Mouse (Mus musculus): ENCODE measurements around the gene Il13. TPM values are rescaled to one million over a fixed set of nuclear protein-coding genes. Genes with fewer than 3 reads are reported as not detected.

Gene Il13
- polyA plus RNA-seq, 1 experiment from 2014 or later, result not detected

DNA sequence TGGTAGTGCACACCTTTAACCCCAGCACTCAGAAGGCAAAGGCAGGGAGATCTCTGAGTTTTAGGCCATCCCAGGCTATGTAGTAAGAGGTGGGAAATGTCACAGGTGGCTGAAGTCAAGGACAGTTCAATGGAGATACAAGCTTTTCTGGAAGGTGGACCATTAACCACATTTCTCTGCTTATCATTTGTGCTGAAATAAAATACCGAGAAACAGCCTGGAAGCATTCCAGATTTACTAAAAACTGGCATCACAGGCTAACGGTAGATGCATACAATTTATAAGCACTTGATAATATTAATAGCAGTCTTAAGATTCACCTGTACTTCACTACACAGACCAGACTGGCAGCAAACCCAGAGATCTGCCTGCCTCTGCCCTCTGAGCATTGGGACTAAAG is 17.9 kb upstream of the Il13 start:
- Histone ChIP-seq H3K9me3 (no peaks in the 10 kb centered on the region), H3K9ac (no peak overlapping the region), H3K27me3 (replicated peaks) (no peaks in the 10 kb centered on the region), H3K4me3 (no peak overlapping the region), H3K4me2 (no peak overlapping the region), H3K4me1 (no peaks in the 10 kb centered on the region), H3K27ac (no peak overlapping the region), H3K36me3 (replicated peaks) (no peaks in the 10 kb centered on the region)
- 94% methylated on average over 2 of the region's 2 CpGs for WGBS
- no peak for ATAC-seq (replicated peaks)

- ATAC-seq (replicated peaks), result no peak
Measured at GRCm38 (mm10) chr11:53651441-53651840, 16.9 kb upstream of the Il13 start.

GRCm38 (mm10) chr11:53644017-53644416 is 9.5 kb upstream of the Il13 start:
- Histone ChIP-seq H3K9me3 (no peaks in the 10 kb centered on the region), H3K36me3 (replicated peaks) (no peaks in the 10 kb centered on the region), H3K9ac (no peak overlapping the region), H3K27ac (no peak overlapping the region), H3K4me2 (no peak overlapping the region), H3K27me3 (replicated peaks) (no peaks in the 10 kb centered on the region), H3K4me1 (no peaks in the 10 kb centered on the region), H3K4me3 (no peak overlapping the region)
- 62% methylated on average over 5 of the region's 5 CpGs for WGBS
- no peak for ATAC-seq (replicated peaks)

More at GRCm38 (mm10) chr11:53651441-53651840, 16.9 kb upstream of the Il13 start:
- Histone ChIP-seq H3K27ac (no peak overlapping the region), H3K9me3 (no peaks in the 10 kb centered on the region), H3K9ac (no peak overlapping the region), H3K27me3 (replicated peaks) (no peaks in the 10 kb centered on the region), H3K4me3 (no peak overlapping the region), H3K4me2 (no peak overlapping the region), H3K36me3 (replicated peaks) (no peaks in the 10 kb centered on the region), H3K4me1 (no peaks in the 10 kb centered on the region)
- 91% methylated on average over 4 of the region's 4 CpGs for WGBS

DNA sequence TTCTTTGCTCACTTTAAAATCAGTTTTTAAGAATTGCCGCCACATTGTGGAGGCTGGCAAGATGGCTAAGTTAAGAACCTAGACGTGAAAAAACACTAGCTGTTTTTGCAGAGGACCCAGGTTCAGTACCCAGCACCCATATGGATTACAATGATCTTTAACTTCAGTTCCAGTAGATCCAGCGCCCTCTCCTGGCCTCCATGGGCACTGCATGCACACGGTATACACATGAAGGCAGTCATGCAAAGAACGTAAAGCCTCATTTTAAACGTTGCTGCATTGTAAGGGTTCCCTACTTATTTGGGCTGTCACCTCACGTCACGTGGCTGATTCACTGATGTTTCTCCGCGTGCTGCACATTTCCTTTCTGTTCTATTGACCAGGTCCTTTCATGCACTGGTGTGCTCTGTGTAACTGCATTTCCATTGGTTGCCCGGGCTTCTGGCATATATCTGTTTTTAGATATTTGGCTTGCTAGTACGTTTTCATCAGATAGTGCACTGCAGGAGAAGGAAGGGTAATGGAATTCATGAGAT is 8.3 kb upstream of the Il13 start:
- H3K9me3 ChIP-seq, result no peaks in the 10 kb centered on the region
- H3K4me1 ChIP-seq, result no peaks in the 10 kb centered on the region
- H3K36me3 ChIP-seq (replicated peaks), result no peaks in the 10 kb centered on the region
- H3K27ac ChIP-seq, result no peak overlapping the region
- H3K4me3 ChIP-seq, result no peak overlapping the region
- no peak overlapping the region for H3K9ac ChIP-seq
- no peaks in the 10 kb centered on the region for H3K27me3 ChIP-seq (replicated peaks)
- ATAC-seq (replicated peaks), result no peak
- H3K4me2 ChIP-seq, result no peak overlapping the region
- 77% methylated on average over 12 of the region's 12 CpGs for WGBS

DNA sequence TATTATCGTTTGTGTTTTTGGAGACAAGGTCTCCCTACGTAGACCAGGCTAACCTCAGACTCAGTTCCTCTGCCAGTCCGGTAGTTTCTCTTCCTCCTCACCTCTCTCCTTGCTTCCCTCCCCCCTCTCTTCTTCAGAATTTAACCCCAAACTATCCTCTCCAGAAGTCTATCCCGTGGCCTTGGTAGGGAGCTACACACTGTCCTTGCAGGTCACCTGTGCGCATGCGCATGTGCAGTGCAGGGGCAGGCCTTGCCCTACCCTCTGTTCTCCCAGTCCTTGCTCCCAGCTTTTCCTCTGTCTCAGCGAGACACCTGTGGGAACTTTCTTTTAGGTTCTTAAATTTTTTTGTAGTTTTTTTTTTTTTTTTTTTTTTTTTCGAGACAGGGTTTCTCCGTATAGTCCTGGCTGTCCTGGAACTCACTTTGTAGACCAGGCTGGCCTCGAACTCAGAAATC is 3.3 kb upstream of the Il13 start:
- Histone ChIP-seq H3K4me2 (no peak overlapping the region), H3K27ac (no peak overlapping the region), H3K4me3 (no peak overlapping the region), H3K27me3 (replicated peaks) (peaks cover 17% of the 10 kb centered on the region), H3K4me1 (peaks cover 8% of the 10 kb centered on the region), H3K9ac (no peak overlapping the region), H3K36me3 (replicated peaks) (no peaks in the 10 kb centered on the region), H3K9me3 (no peaks in the 10 kb centered on the region)
- ATAC-seq (replicated peaks), result no peak
- 82% methylated on average over 10 of the region's 10 CpGs for WGBS

GRCm38 (mm10) chr11:53637046-53637802 is 2.7 kb upstream of the Il13 start:
- no peak overlapping the region for H3K4me3 ChIP-seq
- peaks cover 8% of the 10 kb centered on the region for H3K4me1 ChIP-seq
- H3K27me3 ChIP-seq (replicated peaks), result peaks cover 17% of the 10 kb centered on the region
- no peak overlapping the region for H3K27ac ChIP-seq
- H3K9ac ChIP-seq, result no peak overlapping the region
- H3K9me3 ChIP-seq, result no peaks in the 10 kb centered on the region
- H3K4me2 ChIP-seq, result no peak overlapping the region
- no peaks in the 10 kb centered on the region for H3K36me3 ChIP-seq (replicated peaks)
- ATAC-seq (replicated peaks), result no peak
- WGBS, result 29% methylated on average over 21 of the region's 21 CpGs

DNA sequence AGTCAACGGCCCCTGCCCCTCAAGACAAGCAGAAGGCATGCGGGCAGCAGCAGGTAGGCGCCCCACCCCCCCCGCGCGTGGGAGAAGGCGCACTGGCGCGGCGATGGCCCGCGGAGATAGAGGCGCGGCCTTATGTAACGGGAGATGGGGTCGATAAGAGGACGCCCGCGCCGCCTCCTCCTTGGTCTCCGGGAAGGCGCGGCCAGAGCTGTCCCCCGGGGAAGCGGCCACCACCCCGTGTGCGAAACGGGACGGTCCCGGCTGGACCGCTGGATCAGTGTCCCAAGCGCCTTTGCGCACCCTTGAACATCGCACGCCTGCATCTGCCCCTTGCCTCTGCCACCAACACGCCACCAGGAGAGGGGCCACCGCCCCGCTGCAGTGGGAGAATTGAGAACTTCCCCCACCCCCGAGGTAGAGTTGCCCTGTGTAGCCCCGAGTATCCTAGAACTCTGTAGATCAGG is 1.7 kb upstream of the Il13 start:
- Histone ChIP-seq H3K9me3 (no peaks in the 10 kb centered on the region), H3K4me1 (peaks cover 8% of the 10 kb centered on the region), H3K4me2 (peak overlapping the region; percentile 72), H3K36me3 (replicated peaks) (no peaks in the 10 kb centered on the region), H3K27ac (no peak overlapping the region), H3K27me3 (replicated peaks) (peaks cover 17% of the 10 kb centered on the region), H3K9ac (peak overlapping the region; percentile 17; the same call in 1 of the 2 replicates), H3K4me3 (peak overlapping the region; percentile 35)
- WGBS, result 3% methylated on average over 40 of the region's 40 CpGs
- ATAC-seq (replicated peaks), result no peak; the same call in 1 of the 2 replicates

GRCm38 (mm10) chr11:53635590-53636182 is 1.2 kb upstream of the Il13 start:
- Histone ChIP-seq H3K4me2 (peak overlapping the region; percentile 72), H3K4me3 (peak overlapping the region; percentile 35), H3K9me3 (no peaks in the 10 kb centered on the region), H3K9ac (peak overlapping the region; percentile 17; the same call in 1 of the 2 replicates), H3K27ac (no peak overlapping the region), H3K27me3 (replicated peaks) (peaks cover 17% of the 10 kb centered on the region), H3K36me3 (replicated peaks) (no peaks in the 10 kb centered on the region), H3K4me1 (peaks cover 8% of the 10 kb centered on the region)
- 37% methylated on average over 9 of the region's 9 CpGs for WGBS
- ATAC-seq (replicated peaks), result no peak

GRCm38 (mm10) chr11:53633644-53634043 is 858 bp downstream of the Il13 start:
- peaks cover 8% of the 10 kb centered on the region for H3K4me1 ChIP-seq
- no peak overlapping the region for H3K4me3 ChIP-seq
- no peaks in the 10 kb centered on the region for H3K36me3 ChIP-seq (replicated peaks)
- H3K9ac ChIP-seq, result no peak overlapping the region
- H3K9me3 ChIP-seq, result no peaks in the 10 kb centered on the region
- H3K27me3 ChIP-seq (replicated peaks), result peaks cover 17% of the 10 kb centered on the region
- no peak overlapping the region for H3K4me2 ChIP-seq
- no peak for ATAC-seq (replicated peaks)
- 86% methylated on average over 7 of the region's 7 CpGs for WGBS
- H3K27ac ChIP-seq, result no peak overlapping the region

DNA sequence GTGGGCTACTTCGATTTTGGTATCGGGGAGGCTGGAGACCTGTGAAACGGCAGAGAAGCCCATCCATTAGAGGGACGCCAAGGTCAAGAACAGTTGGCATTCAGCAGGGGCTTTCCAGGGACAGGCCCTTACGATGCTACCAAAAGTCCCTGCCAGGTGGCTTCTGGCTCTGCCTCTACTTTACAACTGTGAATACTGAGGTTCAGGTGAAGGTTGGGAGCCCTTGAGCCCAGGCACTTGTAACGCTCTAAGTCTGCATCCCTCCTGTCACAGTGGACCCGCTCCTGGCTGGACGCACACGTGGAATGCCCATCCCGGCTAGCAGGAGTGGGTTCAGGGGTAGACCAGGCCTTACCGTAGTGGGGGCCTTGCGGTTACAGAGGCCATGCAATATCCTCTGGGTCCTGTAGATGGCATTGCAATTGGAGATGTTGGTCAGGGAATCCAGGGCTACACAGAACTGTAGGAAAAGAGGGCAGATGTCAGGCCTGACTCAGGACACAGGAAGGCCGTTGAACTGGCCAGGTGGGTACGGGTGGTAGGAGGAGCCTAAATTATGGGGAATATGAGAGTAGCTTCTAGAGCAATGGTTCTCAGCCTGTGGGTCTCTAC is 2.3 kb downstream of the Il13 start:
- no peak overlapping the region for H3K4me3 ChIP-seq
- no peaks in the 10 kb centered on the region for H3K36me3 ChIP-seq (replicated peaks)
- WGBS, result 67% methylated on average over 14 of the region's 14 CpGs
- H3K27ac ChIP-seq, result no peak overlapping the region
- no peaks in the 10 kb centered on the region for H3K9me3 ChIP-seq
- H3K4me1 ChIP-seq, result peaks cover 8% of the 10 kb centered on the region
- H3K4me2 ChIP-seq, result no peak overlapping the region
- ATAC-seq (replicated peaks), result no peak
- H3K9ac ChIP-seq, result no peak overlapping the region
- H3K27me3 ChIP-seq (replicated peaks), result peaks cover 17% of the 10 kb centered on the region

DNA sequence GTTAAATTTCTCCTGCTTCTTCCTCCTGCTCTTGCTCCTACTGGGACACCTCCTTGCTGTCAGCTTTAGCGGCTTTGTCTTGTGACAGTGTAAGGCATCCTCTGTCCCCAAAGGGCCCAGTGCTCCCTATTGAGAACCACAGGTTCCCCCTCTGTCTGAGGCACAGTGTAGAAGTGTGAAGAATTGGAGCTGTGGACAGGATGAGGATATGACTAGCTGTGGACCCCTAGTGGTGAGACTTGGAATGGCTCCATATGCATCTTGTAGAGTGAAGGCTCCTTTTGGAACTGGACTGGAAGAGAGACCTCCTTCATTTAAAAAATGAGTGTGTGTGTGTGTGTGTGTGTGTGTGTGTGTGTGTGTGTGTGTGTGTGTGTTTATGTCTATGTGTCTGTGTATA is 6.6 kb downstream of the Il13 start:
- H3K4me1 ChIP-seq, result no peaks in the 10 kb centered on the region
- H3K36me3 ChIP-seq (replicated peaks), result no peaks in the 10 kb centered on the region
- H3K4me3 ChIP-seq, result no peak overlapping the region
- no peak overlapping the region for H3K9ac ChIP-seq
- H3K27ac ChIP-seq, result no peak overlapping the region
- 14% methylated on average over 1 of the region's 1 CpGs for WGBS
- no peaks in the 10 kb centered on the region for H3K9me3 ChIP-seq
- no peaks in the 10 kb centered on the region for H3K27me3 ChIP-seq (replicated peaks)
- ATAC-seq (replicated peaks), result 0 out of 2 replicates have a peak, but pooled peaks have one; percentile 62
- no peak overlapping the region for H3K4me2 ChIP-seq

DNA sequence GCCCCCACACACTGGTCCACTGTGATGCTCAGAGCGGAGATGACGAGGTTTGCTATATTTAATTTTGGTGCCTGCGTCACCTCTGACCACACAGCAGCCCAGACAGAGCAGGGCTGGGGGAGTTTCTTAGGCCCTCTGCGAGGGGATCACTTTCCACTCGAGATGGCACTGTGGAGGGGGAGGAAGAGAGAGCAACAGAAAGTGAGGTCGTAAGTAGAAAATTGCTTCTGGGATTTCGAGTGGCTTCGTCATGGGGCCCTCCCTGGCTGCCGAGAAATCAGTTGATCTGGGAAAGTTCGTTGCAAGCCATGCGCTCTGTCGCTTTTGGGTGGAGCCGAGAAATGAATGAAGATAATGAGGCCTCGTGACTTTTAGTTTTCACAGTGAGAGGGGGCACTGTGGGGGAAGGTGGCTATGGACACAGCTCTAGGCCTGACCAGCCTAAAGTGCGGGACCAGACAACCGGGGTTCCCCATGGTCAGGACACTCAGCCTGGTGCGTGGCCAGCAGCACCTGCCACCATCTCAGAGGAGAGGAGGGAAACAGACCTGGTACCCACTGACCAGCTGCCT is 7.6 kb downstream of the Il13 start:
- Histone ChIP-seq H3K27me3 (replicated peaks) (no peaks in the 10 kb centered on the region), H3K4me1 (no peaks in the 10 kb centered on the region), H3K4me2 (no peak overlapping the region), H3K9ac (no peak overlapping the region), H3K9me3 (no peaks in the 10 kb centered on the region), H3K36me3 (replicated peaks) (no peaks in the 10 kb centered on the region), H3K4me3 (no peak overlapping the region), H3K27ac (no peak overlapping the region)
- WGBS, result 65% methylated on average over 17 of the region's 17 CpGs
- no peak for ATAC-seq (replicated peaks)
